Mouse (Mus musculus): Measurements from ENCODE around the gene Rgs8.

Rgs8 gene

GRCm38 (mm10) chr1:153652938-153653623 is at the start of gene Rgs8:
Gene Rgs8 (plus strand): TSS chr1:153653025.
- DNase-seq (ENCODE audit: low spot score) = no peak

GRCm38 (mm10) chr1:153617340-153617830 is 35.4 kb upstream of the Rgs8 start:
- no peak for DNase-seq (ENCODE audit: low spot score)

- DNase-seq (ENCODE audit: low spot score) = no peak
Observed at GRCm38 (mm10) chr1:153623036-153623435, 29.8 kb upstream of the Rgs8 start.

GRCm38 (mm10) chr1:153632686-153633085 is 20.1 kb upstream of the Rgs8 start:
- DNase-seq (ENCODE audit: low spot score) = no peak

GRCm38 (mm10) chr1:153635056-153635455 is 17.8 kb upstream of the Rgs8 start:
- no peak for DNase-seq (ENCODE audit: low spot score)

- DNase-seq (ENCODE audit: low spot score) = no peak
Observed at GRCm38 (mm10) chr1:153635521-153635920, 17.3 kb upstream of the Rgs8 start.

GRCm38 (mm10) chr1:153636821-153637220 is 16.0 kb upstream of the Rgs8 start:
- no peak for DNase-seq (ENCODE audit: low spot score)

- no peak for DNase-seq (ENCODE audit: low spot score)
Observed at GRCm38 (mm10) chr1:153641492-153641939, 11.3 kb upstream of the Rgs8 start.

- DNase-seq (ENCODE audit: low spot score) = no peak
Observed at GRCm38 (mm10) chr1:153641940-153642501, 10.8 kb upstream of the Rgs8 start.

GRCm38 (mm10) chr1:153653674-153654073 is 849 bp downstream of the Rgs8 start:
- no peak for DNase-seq (ENCODE audit: low spot score)

- DNase-seq (ENCODE audit: low spot score) = no peak
Observed at GRCm38 (mm10) chr1:153659666-153660065, 6.8 kb downstream of the Rgs8 start.

GRCm38 (mm10) chr1:153660982-153661688 is 8.3 kb downstream of the Rgs8 start:
- no peak for DNase-seq (ENCODE audit: low spot score)

- DNase-seq (ENCODE audit: low spot score) = no peak
Observed at GRCm38 (mm10) chr1:153661689-153662002, 8.8 kb downstream of the Rgs8 start.

- no peak for DNase-seq (ENCODE audit: low spot score)
Observed at GRCm38 (mm10) chr1:153662362-153662761, 9.5 kb downstream of the Rgs8 start.

- DNase-seq (ENCODE audit: low spot score) = no peak
Observed at GRCm38 (mm10) chr1:153665066-153665715, 12.4 kb downstream of the Rgs8 start.

- no peak for DNase-seq (ENCODE audit: low spot score)
Observed at GRCm38 (mm10) chr1:153666236-153666635, 13.4 kb downstream of the Rgs8 start.

- no peak for DNase-seq (ENCODE audit: low spot score)
Observed at GRCm38 (mm10) chr1:153667244-153667727, 14.5 kb downstream of the Rgs8 start.

GRCm38 (mm10) chr1:153667781-153668180 is 15.0 kb downstream of the Rgs8 start:
- no peak for DNase-seq (ENCODE audit: low spot score)

- no peak for DNase-seq (ENCODE audit: low spot score)
Observed at GRCm38 (mm10) chr1:153669086-153669485, 16.3 kb downstream of the Rgs8 start.

- DNase-seq (ENCODE audit: low spot score) = no peak
Observed at GRCm38 (mm10) chr1:153669728-153670127, 16.9 kb downstream of the Rgs8 start.

GRCm38 (mm10) chr1:153671352-153671751 is 18.5 kb downstream of the Rgs8 start:
- DNase-seq (ENCODE audit: low spot score) = no peak

- no peak for DNase-seq (ENCODE audit: low spot score)
Observed at GRCm38 (mm10) chr1:153672698-153673097, 19.9 kb downstream of the Rgs8 start.
